Comparison of ENCODE assay signal across 19 mouse cellular contexts in the genomic region with DNA sequence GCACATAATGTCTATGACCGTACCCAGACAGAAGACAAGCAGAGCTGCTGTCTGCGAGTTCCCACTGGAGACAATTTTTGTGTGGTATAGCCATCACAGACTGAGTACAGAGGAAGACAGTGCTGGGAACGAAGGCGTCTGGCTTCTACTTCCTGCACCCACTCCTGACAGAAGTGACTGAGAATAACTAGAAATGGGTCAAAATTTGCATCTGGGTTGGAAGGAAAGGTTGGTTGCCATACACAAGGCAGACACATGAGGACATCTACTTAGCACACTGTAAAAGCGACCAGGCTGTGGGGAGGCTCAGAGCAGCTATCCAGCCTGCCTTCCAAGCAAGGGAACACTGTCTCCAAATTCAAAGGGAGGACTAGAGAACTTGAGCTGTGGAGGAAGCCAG.
A peak's percentile ranks its signal among the peaks of the same experiment; 100 is the strongest.
DNase-seq lines count a peak whose midpoint lies in the region; TF ChIP-seq lines count a peak whose summit lies in the region.
"Had no signal": no experiment of that assay in that cellular context is flagged by ENCODE, and none has a peak within 500 bp of the region (broad histone marks: within the 10 kb centered on the region; RNA-seq: fewer than 3 reads in every experiment).

No protein-coding gene starts in this region.

- intact Hi-C loops in heart, postnatal 14 days (cut with DNase I), result no loop called here
- intact Hi-C loops in left cerebral cortex, postnatal 4 days (cut with DNase I), result loop anchor here (5.0 kb wide), 1 partner anchor 180 kb away; no protein-coding TSS in a partner anchor
- intact Hi-C loops in left cerebral cortex, adult 2 months (cut with DNase I), result no loop called here

- DNase-seq in heart, adult 11 months, result peak; percentile 50
- no peak for DNase-seq in heart, postnatal 14 days
- peak; percentile 52 to 68 for DNase-seq in left cerebral cortex, adult 18-20 months (ENCODE audit: low spot score in 2 of 2)
- no peak for DNase-seq in left cerebral cortex, postnatal 4 days
- peak in 1 of 2 experiments; percentile 32 for DNase-seq in left cerebral cortex, adult 2 months (ENCODE audit: extremely low spot score in 1 of 2, low spot score in 2 of 2)
- peak; percentile 45 to 82 for DNase-seq in right cerebral cortex, postnatal 36 days (ENCODE audit: low spot score in 2 of 2)
- no peak for DNase-seq in adrenal gland, adult (ENCODE audit: inconsistent age in 2 of 2, low spot score in 1 of 2)
- DNase-seq: adrenal gland, postnatal 36 days; cerebellum, adult 11 months; cerebellum, adult 9-11 months; forebrain, postnatal 0 days; heart, postnatal 10 days; kidney, adult 11 months; lung, adult 18-20 months had no signal

- H3K27ac ChIP-seq in left cerebral cortex, adult 2 months, result peak overlapping the region; percentile 33
- H3K27ac ChIP-seq: kidney, embryonic 15.5 days; limb, embryonic 13.5 days; liver, embryonic 12.5 days; neural tube, embryonic 15.5 days; stomach, embryonic 15.5 days had no signal

- H3K4me3 ChIP-seq in left cerebral cortex, adult 2 months, result no peak overlapping the region
- H3K4me3 ChIP-seq: kidney, embryonic 15.5 days; limb, embryonic 13.5 days; liver, embryonic 12.5 days; neural tube, embryonic 15.5 days; stomach, embryonic 15.5 days had no signal

- TF ChIP-seq CTCF in left cerebral cortex, adult 2 months (IDR thresholded peaks at IDR 0.05), result no peak

Comparison
In these comparisons a context has a peak if more than half of its experiments do, and no peak if none do; other contexts are left out.
1. DNase-seq: peak in heart, adult 11 months (single experiment), left cerebral cortex, adult 18-20 months (2 of 2) and right cerebral cortex, postnatal 36 days (2 of 2); none in heart, postnatal 14 days (0 of 2), left cerebral cortex, postnatal 4 days (single experiment) and adrenal gland, adult (0 of 2).